Mouse (Mus musculus): ENCODE measurements around the gene Haus3. TPM values are rescaled to one million over a fixed set of nuclear protein-coding genes. Genes with fewer than 3 reads are reported as not detected.

Gene Haus3
- 1 to 10 TPM; 5.1 to 5.5 TPM for total RNA-seq (2021)
- long read RNA-seq, experiment 1, transcript Haus3-201 (5 exons, 2,073 nt) = major isoform, 5 of 8 reads
- long read RNA-seq, experiment 1, partial matches to known transcripts = 3 of 8 reads
- long read RNA-seq, experiment 1, other reads (novel, unspliced or antisense) = 0 of 8 reads
- long read RNA-seq, experiment 2, partial matches to known transcripts = 2 of 6 reads
- long read RNA-seq, experiment 2, other reads (novel, unspliced or antisense) = 0 of 6 reads

DNA sequence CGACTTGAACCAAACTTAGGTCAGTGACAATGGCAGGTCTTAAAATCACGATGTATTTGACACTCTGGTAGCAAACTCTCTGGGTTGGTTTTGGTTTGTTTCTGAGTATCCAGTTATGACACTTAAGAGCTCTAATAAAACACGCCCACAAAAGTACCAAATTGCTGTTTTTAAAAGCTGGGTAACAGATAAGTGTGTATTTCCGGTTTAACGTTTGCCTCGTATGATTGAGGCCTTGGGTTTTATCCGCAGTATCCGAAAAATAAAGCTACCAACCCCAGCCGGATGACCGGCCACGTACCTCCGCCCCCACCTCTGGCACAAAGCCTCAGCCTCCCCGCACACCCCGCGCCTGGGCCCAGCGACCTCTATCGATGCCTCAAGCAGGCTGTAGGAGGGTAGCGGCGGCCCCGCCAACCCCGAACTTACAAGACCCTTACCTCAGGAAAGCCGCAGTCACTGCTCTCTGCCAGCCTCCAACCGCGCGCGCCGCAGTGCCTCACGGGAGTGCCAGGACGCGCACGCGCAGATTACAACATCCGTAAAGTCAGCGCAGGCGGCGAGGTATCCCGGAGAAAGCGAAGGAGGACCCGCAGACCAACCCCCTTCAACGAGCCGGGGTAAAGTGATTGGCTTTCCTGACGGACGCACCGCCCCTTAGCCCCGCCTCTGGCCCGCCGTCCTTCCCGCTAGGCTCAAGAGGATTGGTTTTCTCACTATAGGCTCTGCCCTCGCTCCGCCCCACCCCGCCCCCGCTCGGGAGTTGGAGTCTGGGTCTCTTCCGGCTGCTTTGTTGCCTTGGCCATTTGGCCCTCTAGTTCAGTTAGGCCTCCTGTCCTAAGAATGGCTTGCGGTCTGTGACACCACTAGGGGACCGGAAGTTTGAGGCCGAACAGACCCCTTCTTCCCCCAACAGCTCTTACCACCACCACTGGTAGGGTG is at the start of gene Haus3, which contains the start of gene Poln:
Gene Haus3, minus strand, starts transcription at position 578 of the 942 bp plus-strand sequence.
Gene Poln, minus strand, starts transcription at position 499 of the 942 bp plus-strand sequence.
- DNase-seq (ENCODE audit: low spot score in 2 of 2) = peak; percentile 98
- intact Hi-C loops (cut with DNase I) = no loop called here

DNA sequence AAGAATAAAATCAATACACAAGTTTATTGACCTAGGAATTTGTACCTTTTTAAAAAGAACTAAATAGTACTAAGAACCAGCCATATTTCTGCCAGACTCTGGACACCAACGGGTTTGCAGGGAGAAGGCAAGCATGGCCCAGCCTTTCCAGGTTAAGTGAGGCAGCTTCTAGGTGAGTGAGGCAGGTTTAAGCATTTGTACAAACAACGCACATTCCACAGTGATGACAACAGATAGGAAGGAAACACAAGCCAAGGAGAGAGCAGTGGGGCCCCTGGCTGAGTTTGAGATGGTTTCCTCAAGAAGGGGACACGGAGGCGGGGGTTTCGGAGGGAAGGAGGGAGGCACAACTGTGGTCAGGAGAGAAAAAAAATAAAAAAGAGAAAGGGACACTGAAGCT is 49.3 kb upstream of the Haus3 start:
- no peak for DNase-seq (ENCODE audit: low spot score in 2 of 2)
- intact Hi-C loops (cut with DNase I) = no loop called here

DNA sequence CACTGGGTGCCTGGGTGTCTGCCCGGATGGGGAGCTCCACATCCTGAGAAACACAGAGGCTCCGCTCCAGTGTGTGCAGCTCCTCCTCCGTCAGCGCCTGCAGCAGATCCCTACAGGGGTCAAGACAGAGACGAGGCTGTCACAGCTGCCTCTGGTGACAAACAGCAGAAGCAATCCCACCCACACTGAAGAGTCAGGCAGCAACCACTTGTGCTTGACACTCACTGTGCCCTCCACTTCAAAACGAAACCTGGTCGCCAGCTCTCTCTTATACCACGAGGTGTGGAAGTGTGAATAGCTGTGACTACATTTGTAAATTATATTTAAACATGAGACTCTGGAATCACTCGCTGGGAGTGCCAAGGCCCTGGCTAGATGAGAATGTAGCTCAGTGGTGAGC is 48.4 kb upstream of the Haus3 start:
- intact Hi-C loops (cut with DNase I) = no loop called here
- DNase-seq (ENCODE audit: low spot score in 2 of 2) = no peak

DNA sequence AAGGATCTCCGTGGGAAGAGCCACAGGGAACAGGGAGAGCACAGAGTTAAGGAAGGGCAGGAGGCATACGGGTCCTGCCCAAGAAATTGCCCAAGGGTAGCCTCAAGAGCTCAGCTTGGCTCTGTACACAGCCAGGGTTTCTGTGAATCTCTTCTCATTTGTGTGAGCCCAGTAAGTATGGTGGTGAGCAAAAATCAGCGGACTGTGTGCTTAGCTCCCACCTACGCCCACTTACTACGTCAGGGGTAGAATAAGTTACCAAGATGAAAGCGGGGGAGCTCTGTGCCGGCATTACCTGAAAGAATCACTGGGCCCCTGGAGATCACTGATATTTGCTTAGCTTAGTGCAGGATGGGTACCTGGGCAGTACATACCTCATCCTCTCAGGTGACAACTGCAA is 46.7 kb upstream of the Haus3 start:
- DNase-seq (ENCODE audit: low spot score in 2 of 2) = no peak
- intact Hi-C loops (cut with DNase I) = no loop called here

DNA sequence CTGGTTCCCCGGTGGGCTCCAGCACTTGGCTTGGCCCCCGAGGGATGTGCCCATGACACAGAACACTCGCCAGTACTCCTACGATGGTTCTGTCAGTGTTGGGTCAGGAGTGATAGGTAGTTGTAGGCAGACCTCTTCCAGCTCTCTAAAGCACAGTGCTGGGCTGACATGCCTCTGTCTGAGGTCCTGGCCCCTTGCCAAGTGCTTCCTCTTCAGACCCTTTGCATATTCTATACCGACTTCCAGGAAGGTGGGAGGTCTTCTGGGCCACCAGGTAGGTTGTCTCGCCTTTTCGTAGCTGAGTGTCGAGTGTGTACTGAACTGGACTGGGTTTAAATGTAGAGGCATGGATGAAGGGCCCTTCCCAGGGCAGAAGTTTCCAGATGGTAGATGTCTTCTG is 44.3 kb upstream of the Haus3 start:
- intact Hi-C loops (cut with DNase I) = loop anchor here (5.0 kb wide), 1 partner anchor 74 kb away; the partner anchor contains the start of genes Cfap99 and Zfyve28
- DNase-seq (ENCODE audit: low spot score in 2 of 2) = no peak

DNA sequence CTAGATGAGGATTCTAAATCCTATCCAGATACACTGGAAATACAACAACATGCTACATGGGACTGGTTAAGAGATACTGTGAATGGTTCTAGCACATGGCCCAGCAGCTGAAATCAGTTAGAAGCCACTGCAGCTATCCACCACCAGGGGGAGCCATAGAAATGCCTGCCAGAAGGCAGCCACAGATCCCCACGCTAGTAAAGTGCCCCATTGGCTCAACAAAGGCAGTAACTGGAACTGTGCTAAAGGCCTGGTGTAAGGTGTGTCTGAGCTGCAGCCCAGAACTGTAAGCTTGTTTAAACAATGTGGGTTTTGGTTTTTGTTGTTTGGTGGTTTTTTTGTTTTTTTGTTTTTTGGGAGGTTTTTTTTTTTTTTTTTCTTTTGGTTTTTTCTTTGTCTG is 41.0 kb upstream of the Haus3 start:
- DNase-seq (ENCODE audit: low spot score in 2 of 2) = peak; percentile 77 to 81
- intact Hi-C loops (cut with DNase I) = loop anchor here (5.0 kb wide), 1 partner anchor 77 kb away; the partner anchor contains the start of genes Cfap99 and Zfyve28

DNA sequence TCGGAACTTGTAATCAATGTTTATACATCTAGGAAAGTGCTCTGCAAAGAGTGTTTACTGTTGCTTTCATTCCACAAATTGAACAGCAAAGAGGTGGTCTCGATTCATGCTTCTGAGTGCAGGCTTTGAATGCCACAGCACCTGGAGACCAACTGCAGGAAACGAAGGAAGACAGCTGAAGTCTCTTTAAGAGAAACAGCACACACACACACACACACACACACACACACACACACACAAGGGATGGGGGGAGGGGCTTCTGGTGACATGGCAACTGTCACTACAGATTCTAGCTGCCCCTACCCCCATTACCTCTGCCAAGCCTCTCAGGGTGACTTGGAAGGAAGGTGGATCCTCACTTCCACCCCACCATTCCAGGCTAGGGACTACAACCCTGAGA is 38.2 kb upstream of the Haus3 start:
- no peak for DNase-seq (ENCODE audit: low spot score in 2 of 2)
- intact Hi-C loops (cut with DNase I) = loop anchor here (5.0 kb wide), 1 partner anchor 130 kb away; the partner anchor contains the start of gene Rnf4

DNA sequence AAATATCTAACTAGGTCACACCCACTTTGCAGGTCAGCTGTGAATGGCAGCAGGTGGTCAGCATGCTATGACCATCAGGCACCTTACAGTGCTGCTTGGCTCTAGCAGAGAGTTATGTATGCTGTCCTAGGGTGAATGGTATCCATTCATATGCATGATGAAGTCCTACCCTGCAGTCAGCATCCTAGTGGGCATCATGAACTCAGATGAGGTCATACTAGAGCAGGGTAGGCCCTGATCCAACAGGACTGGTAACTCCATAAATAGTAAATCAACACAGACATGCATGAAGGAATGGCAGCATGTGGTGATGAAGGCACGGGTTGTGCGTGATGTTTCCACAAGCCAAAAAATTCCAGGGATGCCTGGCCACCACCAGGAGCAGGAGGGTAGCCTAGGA is 36.5 kb upstream of the Haus3 start:
- intact Hi-C loops (cut with DNase I) = loop anchor here (5.0 kb wide), 1 partner anchor 132 kb away; the partner anchor contains the start of gene Rnf4
- DNase-seq (ENCODE audit: low spot score in 2 of 2) = no peak

DNA sequence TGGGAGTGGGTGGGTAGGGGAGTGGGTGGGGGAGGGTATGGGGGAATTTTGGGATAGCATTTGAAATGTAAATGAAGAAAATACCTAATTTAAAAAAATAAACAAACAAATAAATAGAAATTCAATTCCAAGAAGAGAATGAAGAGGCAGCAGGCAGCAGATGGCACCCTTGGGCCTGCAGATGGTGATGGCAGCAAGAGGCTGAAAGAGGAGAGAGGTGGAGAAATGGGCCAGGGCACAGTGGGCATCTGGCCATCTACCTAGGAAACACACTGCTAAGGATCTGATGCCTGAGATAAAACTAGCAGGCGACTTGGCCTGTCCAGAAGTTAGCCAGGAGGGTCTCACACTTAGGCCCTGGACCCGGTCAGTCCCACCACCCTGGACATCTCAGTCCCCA is 35.6 kb upstream of the Haus3 start:
- no peak for DNase-seq (ENCODE audit: low spot score in 2 of 2)
- intact Hi-C loops (cut with DNase I) = loop anchor here (5.0 kb wide), 1 partner anchor 132 kb away; the partner anchor contains the start of gene Rnf4

DNA sequence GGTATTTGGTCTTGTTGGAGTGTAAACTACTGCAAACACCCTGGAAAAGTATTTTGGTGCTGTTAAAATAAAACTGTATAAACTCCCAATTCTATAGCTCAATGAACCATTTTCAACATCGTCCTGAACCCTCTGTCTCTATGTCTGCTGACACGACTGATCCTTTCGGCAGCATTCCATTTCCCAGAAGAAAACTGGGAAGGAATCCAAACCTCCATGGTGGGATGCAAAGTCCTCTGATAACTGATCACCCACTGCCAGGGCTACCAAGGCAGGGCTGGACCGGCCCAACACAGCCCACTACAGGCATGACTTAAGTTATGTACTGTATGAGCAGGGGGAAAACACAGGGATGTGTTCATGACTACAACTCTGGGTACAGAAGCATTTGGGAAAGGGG is 32.7 kb upstream of the Haus3 start:
- intact Hi-C loops (cut with DNase I) = no loop called here
- no peak for DNase-seq (ENCODE audit: low spot score in 2 of 2)

DNA sequence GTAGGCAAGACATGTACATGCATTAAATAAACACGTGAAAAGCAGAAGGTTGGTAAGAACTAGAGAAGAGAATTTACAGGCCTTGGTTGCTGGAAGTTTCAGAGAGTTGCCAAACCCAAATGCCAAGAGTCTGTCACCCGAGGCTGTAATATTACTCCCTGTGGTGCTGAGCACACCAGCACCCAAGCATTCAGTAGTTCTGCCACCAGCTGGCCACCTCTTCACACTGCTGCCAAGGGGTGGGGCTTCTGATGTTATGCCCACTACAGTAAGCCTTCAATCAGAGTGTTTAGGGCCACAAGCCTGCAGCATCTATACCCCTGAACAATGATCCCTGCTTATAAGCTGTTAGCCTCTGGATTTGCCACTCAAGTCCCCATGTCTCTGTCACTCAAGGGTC is 32.1 kb upstream of the Haus3 start:
- no peak for DNase-seq (ENCODE audit: low spot score in 2 of 2)
- intact Hi-C loops (cut with DNase I) = no loop called here

DNA sequence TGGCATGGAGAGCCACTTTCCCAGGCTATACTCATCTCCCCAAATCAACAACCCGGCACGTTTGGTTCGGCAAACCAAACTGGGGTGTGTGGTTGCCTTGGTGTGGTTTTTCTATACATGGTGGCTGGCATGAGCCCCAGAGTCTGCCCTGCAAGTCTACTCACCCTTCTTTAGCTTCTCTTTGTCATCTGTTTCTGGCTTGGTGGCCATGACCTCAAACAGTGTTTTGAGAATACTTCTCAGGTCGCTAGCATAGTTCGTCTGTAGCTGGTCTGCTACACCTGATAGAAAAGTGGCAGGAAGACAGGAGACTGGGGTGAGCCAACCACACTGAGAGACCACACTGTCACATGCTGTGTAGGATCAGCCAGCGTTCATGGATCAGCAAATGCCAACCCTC is 29.3 kb upstream of the Haus3 start:
- intact Hi-C loops (cut with DNase I) = loop anchor here (10.0 kb wide), 1 partner anchor 204 kb away; the partner anchor contains the start of gene Nat8l
- DNase-seq (ENCODE audit: low spot score in 2 of 2) = no peak

DNA sequence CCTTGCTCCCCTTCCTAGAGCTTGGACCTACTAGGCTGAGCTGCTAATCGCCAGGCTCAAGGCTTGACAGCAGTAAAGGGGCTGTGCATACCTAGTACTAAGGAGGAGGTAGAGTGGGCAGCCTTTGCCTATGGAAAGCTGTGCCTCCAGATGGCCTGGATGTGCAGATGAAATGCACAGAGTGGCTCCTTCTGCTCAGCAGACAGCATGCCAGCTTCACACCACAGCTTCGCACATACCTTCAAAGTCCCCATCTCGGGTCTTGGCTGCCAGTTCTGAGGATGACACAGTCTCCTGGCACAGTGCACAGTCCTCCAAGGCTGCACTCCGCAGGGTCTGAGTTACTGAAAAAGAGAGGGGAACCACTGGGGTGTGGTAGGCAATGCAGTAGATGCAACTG is 27.9 kb upstream of the Haus3 start:
- intact Hi-C loops (cut with DNase I) = loop anchor here (10.0 kb wide), 1 partner anchor 202 kb away; the partner anchor contains the start of gene Nat8l
- peak; percentile 70 to 78 for DNase-seq (ENCODE audit: low spot score in 2 of 2)

DNA sequence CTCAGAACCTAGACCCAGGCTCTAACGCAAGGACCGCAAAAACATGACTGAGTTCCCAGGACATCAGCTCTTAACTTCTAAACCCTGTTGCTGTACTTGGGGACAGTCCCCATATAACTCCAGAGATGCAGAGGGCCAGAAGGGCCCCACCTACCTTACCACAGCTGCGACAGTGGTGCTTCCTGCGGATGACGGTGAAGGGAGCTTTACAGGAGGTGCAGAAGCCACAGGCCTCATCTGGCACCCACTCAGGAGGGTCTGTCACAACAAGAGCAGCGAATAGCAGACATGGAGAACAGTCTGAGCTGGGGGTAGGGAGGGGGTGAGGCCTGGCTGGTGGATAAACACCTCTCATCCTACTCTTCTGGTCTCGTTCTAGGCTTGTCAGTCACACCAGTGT is 27.1 kb upstream of the Haus3 start:
- DNase-seq (ENCODE audit: low spot score in 2 of 2) = no peak
- intact Hi-C loops (cut with DNase I) = loop anchor here (10.0 kb wide), 1 partner anchor 202 kb away; the partner anchor contains the start of gene Nat8l

DNA sequence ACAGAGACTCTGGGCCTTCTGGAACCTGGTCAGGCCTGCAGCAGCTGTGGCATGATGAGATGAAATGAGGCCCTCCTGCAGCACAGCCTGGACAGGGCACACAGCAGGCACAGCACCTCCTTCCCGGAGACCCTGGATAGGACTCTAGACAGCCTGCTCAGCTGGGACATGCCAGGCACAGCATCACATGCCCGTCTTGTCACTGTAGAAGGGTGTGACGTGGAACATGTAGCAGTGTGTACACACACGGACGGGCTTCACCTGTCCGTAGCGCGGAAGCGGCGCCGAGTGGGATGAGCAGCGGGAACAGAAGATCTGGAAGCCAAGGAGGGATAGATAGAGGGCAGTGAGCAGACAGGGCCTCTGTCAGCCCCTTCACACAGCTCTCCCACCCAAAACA is 26.5 kb upstream of the Haus3 start:
- intact Hi-C loops (cut with DNase I) = loop anchor here (10.0 kb wide), 1 partner anchor 201 kb away; the partner anchor contains the start of gene Nat8l
- no peak for DNase-seq (ENCODE audit: low spot score in 2 of 2)

DNA sequence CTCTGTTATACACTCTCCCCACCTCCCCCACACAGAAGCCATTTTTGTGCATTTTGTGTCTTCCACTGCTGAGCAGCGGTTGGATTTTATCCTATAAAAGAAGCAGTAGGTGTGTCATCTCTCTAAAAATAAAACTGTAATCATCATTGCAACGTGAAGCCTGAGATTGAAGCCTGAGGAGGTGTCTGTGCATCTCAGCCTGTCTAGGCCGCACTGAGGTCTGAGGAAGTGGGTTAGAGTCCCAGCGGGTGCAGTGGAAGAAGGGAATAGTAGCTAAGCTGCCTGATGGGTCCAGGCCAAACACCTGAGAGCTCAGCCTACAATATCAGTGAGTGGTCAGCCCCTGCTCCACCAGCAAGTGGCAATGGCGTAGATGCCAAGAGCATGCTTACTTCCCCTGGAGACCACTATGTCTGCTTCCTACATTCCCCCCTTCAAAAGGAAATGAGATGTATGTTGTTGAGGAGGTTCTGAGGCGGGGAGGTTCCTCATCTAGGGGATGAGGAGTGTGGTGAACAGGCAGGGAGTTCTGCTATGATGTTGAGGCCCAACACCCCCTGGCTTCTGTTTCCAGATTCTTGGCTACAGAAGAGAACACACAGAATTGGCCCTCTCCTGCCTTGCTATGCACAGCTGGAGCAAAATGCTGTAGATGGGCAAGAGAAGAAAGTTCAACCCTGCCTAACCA is 25.8 kb upstream of the Haus3 start:
- DNase-seq (ENCODE audit: low spot score in 2 of 2) = peak; percentile 31 to 66
- intact Hi-C loops (cut with DNase I) = loop anchor here (10.0 kb wide), 1 partner anchor 200 kb away; the partner anchor contains the start of gene Nat8l

DNA sequence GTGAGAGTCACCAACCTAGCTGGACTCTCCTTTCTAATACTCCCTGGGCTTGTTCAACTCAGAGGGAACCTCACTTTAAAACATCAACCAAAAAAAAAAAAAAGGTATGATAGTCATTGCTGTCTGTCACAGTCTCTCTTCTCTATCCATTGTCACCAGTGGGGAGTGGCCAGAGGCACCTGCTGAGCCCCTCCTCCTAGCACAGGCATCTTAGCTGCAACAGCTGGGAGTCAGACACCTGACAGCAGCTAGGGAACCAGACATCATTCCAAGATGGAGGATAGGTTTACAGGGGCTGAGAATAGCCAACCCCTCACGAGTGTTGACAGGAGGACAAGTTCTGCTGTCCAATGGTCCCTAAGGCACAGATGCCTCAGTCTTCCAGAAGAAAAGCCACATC is 25.1 kb upstream of the Haus3 start:
- intact Hi-C loops (cut with DNase I) = loop anchor here (10.0 kb wide), 1 partner anchor 200 kb away; the partner anchor contains the start of gene Nat8l
- no peak for DNase-seq (ENCODE audit: low spot score in 2 of 2)

DNA sequence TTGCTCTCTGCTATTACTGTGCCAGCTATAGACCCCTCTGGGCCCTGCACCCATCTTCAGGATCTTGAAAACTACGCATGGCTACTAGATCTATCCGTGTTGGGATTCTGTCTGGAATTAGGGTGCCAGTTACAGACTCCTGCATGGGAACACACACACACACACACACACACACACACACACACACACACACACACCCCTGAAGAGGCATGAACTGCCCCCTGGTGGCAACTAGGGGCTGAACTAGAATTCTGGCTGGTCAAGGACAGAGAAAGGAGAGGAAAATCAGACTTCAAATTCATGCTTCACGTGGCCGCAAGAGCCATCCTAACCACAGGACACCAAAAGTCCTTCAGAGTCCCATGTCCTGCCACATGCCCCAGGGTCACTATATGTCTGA is 22.5 kb upstream of the Haus3 start:
- peak in 1 of 2 experiments; percentile 66 for DNase-seq (ENCODE audit: low spot score in 2 of 2)
- intact Hi-C loops (cut with DNase I) = loop anchor here (10.0 kb wide), 1 partner anchor 197 kb away; the partner anchor contains the start of gene Nat8l

DNA sequence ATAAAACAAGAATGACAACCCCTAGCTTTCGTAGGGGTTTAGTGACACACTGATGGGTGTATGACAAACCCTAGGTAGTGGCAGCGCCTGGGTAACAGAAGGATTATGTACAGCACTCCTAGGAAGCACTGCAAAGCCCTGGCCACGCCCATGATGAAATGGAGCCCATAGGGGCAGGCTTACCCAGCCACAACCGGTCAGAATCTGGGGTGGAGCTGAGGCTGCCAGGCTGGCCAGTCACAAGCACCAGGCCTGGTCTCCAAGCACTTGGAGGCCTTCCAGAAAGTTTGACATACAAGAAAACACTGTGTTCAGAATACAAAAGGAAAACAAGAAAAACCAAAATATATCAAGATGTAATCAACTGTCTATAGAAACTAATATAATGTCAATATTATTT is 21.7 kb upstream of the Haus3 start:
- intact Hi-C loops (cut with DNase I) = loop anchor here (10.0 kb wide), 1 partner anchor 196 kb away; the partner anchor contains the start of gene Nat8l
- DNase-seq (ENCODE audit: low spot score in 2 of 2) = no peak
